Mouse (Mus musculus): ENCODE data around the gene Dirc2.

GRCm38 (mm10) chr16:35807663-35807992 is 38.5 kb upstream of the Dirc2 start:
- no peak for TF ChIP-seq CHD2 (IDR thresholded peaks at IDR 0.05; ENCODE audit: low read depth, low read length)
- TF ChIP-seq HCFC1 (IDR thresholded peaks at IDR 0.05; ENCODE audit: borderline replicate concordance, insufficient read depth, low read length): no peak
- TF ChIP-seq ZNF384 (IDR thresholded peaks at IDR 0.05; ENCODE audit: low read depth, low read length): no peak
- no peak for TF ChIP-seq MAFK (IDR thresholded peaks at IDR 0.05; ENCODE audit: insufficient read depth, low read depth, low read length)

Measured in ES-E14 (cell line).